Mouse (Mus musculus) intestine, embryonic 15.5 days (tissue): ENCODE results near the gene Smco3. TPM values are rescaled to one million over a fixed set of nuclear protein-coding genes. Genes with fewer than 3 reads are reported as not detected.

ENCODE experiments used
- ATAC-seq: fragments of 200-750 bp; cut with Nextera tagmentation; 2 replicates; pipeline ENCODE4 v1.8.0; 2017; ENCODE audit warnings: moderate TSS enrichment, moderate library complexity
- H3K27ac ChIP-seq: fragments of 300-500 bp; sonication (generic); 2 replicates; pipeline ENCODE4 v1.5.1; 2015; ENCODE audit warnings: mild to moderate bottlenecking, inconsistent platforms
- H3K27me3 ChIP-seq: fragments of 300-500 bp; sonication (generic); replicated peaks from 2 replicates; pipeline ENCODE4 v1.6.1; 2015; ENCODE audit warnings: inconsistent platforms
- H3K36me3 ChIP-seq: fragments of 300-500 bp; sonication (generic); 2 replicates; pipeline ENCODE4 v1.6.1; 2015; ENCODE audit warnings: inconsistent platforms
- H3K4me1 ChIP-seq: fragments of 300-500 bp; sonication (generic); replicated peaks from 2 replicates; pipeline ENCODE4 v1.6.1; 2015; ENCODE audit warnings: inconsistent platforms
- H3K4me2 ChIP-seq: fragments of 300-500 bp; sonication (generic); replicated peaks from 2 replicates; pipeline ENCODE4 v1.6.1; 2015; ENCODE audit warnings: mild to moderate bottlenecking, inconsistent platforms
- H3K4me3 ChIP-seq: fragments of 300-500 bp; sonication (generic); replicated peaks from 2 replicates; pipeline ENCODE4 v1.5.1; 2015; ENCODE audit warnings: inconsistent platforms
- H3K9ac ChIP-seq: fragments of 300-500 bp; sonication (generic); 2 replicates; pipeline ENCODE4 v1.6.1; 2015; ENCODE audit warnings: inconsistent platforms
- H3K9me3 ChIP-seq: fragments of 300-500 bp; sonication (generic); 2 replicates; pipeline ENCODE4 v1.6.1; 2016; ENCODE audit warnings: inconsistent platforms
- WGBS: fragments of 180-500 bp; shearing (Covaris S2); methylation state at CpG from one replicate; pipeline ENCODE4 v1.1.7; 2015; 5-methylcytosine and 5-hydroxymethylcytosine counted together
- polyA plus RNA-seq: library from polyadenylated mRNA; unstranded; fragments of >200 nt; fragmentation: Nextera tagmentation; extraction: Ambion mirVana; gene quantifications from 2 replicates; pipeline ENCODE4 v1.2.1, GENCODE M21; 2015

The Smco3 gene
- polyA plus RNA-seq, 1 experiment from 2014 or later = 3.4 TPM

GRCm38 (mm10) chr6:136857186-136857872 is 22.1 kb upstream of the Smco3 start, which contains the start of gene Art4:
Gene Art4, minus strand, starts transcription at chr6:136857733.
- 37% methylated on average over 18 of the region's 18 CpGs for WGBS
- Histone ChIP-seq H3K36me3 (no peaks in the 10 kb centered on the region), H3K4me2 (peak within 1 kb of the TSS; percentile 42), H3K9ac (no peak within 1 kb of the TSS), H3K4me3 (no peak within 1 kb of the TSS), H3K27ac (peak within 1 kb of the TSS; percentile 73), H3K9me3 (no peaks in the 10 kb centered on the region), H3K27me3 (no peaks in the 10 kb centered on the region), H3K4me1 (peaks cover 14% of the 10 kb centered on the region)
- peak; percentile 76 for ATAC-seq

DNA sequence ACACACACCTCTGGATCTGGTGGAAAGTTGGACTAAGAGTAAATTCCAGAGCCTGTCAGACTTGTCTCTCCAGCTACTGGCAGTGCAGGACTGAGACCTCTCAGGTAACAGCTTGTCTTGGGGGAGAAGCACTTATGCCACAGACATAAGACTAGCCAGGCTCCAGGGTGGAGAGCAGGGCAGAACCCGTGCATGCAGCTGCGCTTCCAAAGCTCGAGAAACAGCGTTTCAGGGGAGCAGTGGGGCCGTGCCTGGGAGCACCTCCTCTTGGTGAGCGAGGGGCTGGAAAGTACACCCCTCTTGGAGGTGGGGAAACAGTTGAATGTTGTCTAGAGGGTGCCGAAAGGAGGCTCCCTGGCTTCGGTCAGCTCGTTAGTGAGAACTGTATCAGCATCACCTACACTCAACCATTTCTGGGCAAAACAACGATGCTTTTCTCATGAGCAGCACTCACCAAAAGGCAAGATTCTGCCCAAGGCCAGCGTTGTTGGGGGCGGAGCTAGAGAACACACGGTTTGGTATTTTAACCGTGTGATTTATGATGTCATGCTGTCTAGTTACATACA is 20.9 kb upstream of the Smco3 start:
- Histone ChIP-seq H3K4me2 (peak overlapping the region; percentile 49), H3K9me3 (no peaks in the 10 kb centered on the region), H3K4me3 (peak overlapping the region; percentile 13)

GRCm38 (mm10) chr6:136855183-136855582 is 19.9 kb upstream of the Smco3 start:
- H3K9ac ChIP-seq = no peak overlapping the region
- WGBS = 67% methylated on average over 2 of the region's 2 CpGs
- no peak overlapping the region for H3K4me3 ChIP-seq
- no peaks in the 10 kb centered on the region for H3K36me3 ChIP-seq
- H3K4me1 ChIP-seq = peaks cover 14% of the 10 kb centered on the region
- no peaks in the 10 kb centered on the region for H3K27me3 ChIP-seq
- no peaks in the 10 kb centered on the region for H3K9me3 ChIP-seq
- H3K27ac ChIP-seq = no peak overlapping the region
- no peak for ATAC-seq
- H3K4me2 ChIP-seq = peak overlapping the region; percentile 49; the same call in 1 of the 2 replicates

More for the DNA sequence above, 20.9 kb upstream of the Smco3 start:
- Histone ChIP-seq H3K36me3 (no peaks in the 10 kb centered on the region), H3K27ac (0 out of 2 replicates have a peak overlapping the region, but pooled peaks have one; percentile 30), H3K27me3 (no peaks in the 10 kb centered on the region), H3K4me1 (peaks cover 14% of the 10 kb centered on the region), H3K9ac (no peak overlapping the region)
- ATAC-seq = peak; percentile 48
- WGBS = 34% methylated on average over 14 of the region's 14 CpGs

GRCm38 (mm10) chr6:136854361-136854781 is 19.1 kb upstream of the Smco3 start:
- no peak overlapping the region for H3K4me2 ChIP-seq
- peaks cover 14% of the 10 kb centered on the region for H3K4me1 ChIP-seq
- no peaks in the 10 kb centered on the region for H3K36me3 ChIP-seq
- ATAC-seq = no peak
- WGBS = 81% methylated on average over 11 of the region's 11 CpGs
- no peak overlapping the region for H3K9ac ChIP-seq
- no peaks in the 10 kb centered on the region for H3K9me3 ChIP-seq
- H3K27me3 ChIP-seq = no peaks in the 10 kb centered on the region
- no peak overlapping the region for H3K4me3 ChIP-seq
- H3K27ac ChIP-seq = no peak overlapping the region

DNA sequence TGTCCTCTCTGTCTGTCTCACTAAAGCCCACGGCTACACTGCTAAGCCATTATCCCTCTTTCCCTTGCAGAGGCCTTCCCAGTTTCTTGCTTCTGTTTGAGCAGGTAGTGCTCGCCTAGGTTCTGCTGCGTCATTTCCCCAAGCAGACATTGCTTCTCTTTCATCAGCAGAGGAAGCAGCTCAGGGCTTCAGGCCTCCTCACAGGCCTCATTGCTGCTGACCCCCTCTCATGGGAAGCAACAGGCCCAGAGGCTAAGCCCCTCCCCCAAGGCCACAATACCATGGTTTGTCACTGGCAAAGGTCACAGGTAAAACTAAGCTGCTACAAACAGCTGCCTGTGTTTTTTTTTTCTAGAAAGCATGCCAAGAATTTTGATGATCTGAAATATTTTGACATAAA is 17.5 kb upstream of the Smco3 start:
- no peak overlapping the region for H3K4me2 ChIP-seq
- H3K27me3 ChIP-seq = no peaks in the 10 kb centered on the region
- no peak for ATAC-seq
- H3K4me3 ChIP-seq = no peak overlapping the region
- no peak overlapping the region for H3K27ac ChIP-seq
- no peaks in the 10 kb centered on the region for H3K9me3 ChIP-seq
- 42% methylated on average over 3 of the region's 3 CpGs for WGBS
- H3K36me3 ChIP-seq = no peaks in the 10 kb centered on the region
- peaks cover 14% of the 10 kb centered on the region for H3K4me1 ChIP-seq
- H3K9ac ChIP-seq = no peak overlapping the region

DNA sequence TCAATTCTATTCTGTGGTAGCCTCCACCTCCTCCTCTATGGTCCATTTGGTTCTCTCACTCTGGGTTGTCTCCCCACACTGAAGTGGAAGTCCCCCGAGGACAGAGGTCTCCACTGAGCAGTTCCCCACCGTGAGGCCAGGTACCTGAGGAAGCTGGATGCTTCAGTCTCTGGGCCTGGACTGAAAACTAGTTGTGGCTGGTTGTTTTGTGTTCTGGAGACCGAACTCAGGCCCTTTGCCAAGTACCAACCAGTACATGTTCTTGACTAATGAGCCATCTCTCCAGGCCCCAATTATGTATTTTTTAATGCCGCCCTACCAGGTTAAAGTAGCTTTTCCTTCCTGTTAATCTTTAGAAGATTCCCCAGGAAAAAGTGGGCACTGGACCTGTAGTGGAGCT is 17.1 kb upstream of the Smco3 start:
- H3K36me3 ChIP-seq = no peaks in the 10 kb centered on the region
- WGBS = 78% methylated on average over 4 of the region's 4 CpGs
- no peak overlapping the region for H3K4me2 ChIP-seq
- H3K9ac ChIP-seq = no peak overlapping the region
- no peaks in the 10 kb centered on the region for H3K9me3 ChIP-seq
- no peak overlapping the region for H3K4me3 ChIP-seq
- peaks cover 10% of the 10 kb centered on the region for H3K4me1 ChIP-seq
- no peaks in the 10 kb centered on the region for H3K27me3 ChIP-seq
- H3K27ac ChIP-seq = no peak overlapping the region
- ATAC-seq = no peak

- Histone ChIP-seq H3K36me3 (no peaks in the 10 kb centered on the region), H3K27me3 (no peaks in the 10 kb centered on the region), H3K4me2 (no peak overlapping the region), H3K4me3 (no peak overlapping the region), H3K4me1 (no peaks in the 10 kb centered on the region), H3K9ac (no peak overlapping the region), H3K9me3 (no peaks in the 10 kb centered on the region), H3K27ac (no peak overlapping the region)
- no peak for ATAC-seq
- WGBS = 66% methylated on average over 6 of the region's 6 CpGs
Measured at GRCm38 (mm10) chr6:136850267-136850666, 15.0 kb upstream of the Smco3 start.

GRCm38 (mm10) chr6:136848971-136849370 is 13.7 kb upstream of the Smco3 start:
- H3K4me1 ChIP-seq = no peaks in the 10 kb centered on the region
- no peaks in the 10 kb centered on the region for H3K36me3 ChIP-seq
- no peak overlapping the region for H3K4me2 ChIP-seq
- no peak overlapping the region for H3K27ac ChIP-seq
- no peak for ATAC-seq
- WGBS = 89% methylated on average over 5 of the region's 5 CpGs
- H3K9me3 ChIP-seq = no peaks in the 10 kb centered on the region
- no peak overlapping the region for H3K9ac ChIP-seq
- no peak overlapping the region for H3K4me3 ChIP-seq
- H3K27me3 ChIP-seq = no peaks in the 10 kb centered on the region

GRCm38 (mm10) chr6:136848399-136848798 is 13.1 kb upstream of the Smco3 start:
- Histone ChIP-seq H3K4me1 (no peaks in the 10 kb centered on the region), H3K9me3 (no peaks in the 10 kb centered on the region), H3K4me3 (no peak overlapping the region), H3K4me2 (no peak overlapping the region), H3K27me3 (no peaks in the 10 kb centered on the region), H3K27ac (no peak overlapping the region), H3K9ac (no peak overlapping the region), H3K36me3 (no peaks in the 10 kb centered on the region)
- 79% methylated on average over 8 of the region's 8 CpGs for WGBS
- no peak for ATAC-seq

DNA sequence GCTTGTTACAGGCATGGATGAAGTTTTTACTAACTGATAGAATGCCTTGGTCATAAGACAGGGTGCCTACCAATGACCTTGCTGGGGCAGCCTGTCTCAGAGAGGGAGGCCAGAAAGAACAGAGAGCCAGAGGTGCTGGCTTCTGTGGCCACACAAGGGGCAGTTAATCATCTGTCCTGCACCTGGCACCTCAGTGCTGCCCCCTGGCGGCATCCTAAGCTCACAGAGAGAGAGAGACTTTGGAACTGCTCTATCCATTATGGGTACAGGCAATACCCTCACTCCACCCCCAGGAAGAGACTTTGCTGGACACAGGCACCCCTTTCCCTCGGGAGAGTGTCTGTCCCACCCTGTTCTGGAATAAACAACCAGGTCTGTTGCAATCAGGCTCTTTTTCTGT is 12.5 kb upstream of the Smco3 start:
- Histone ChIP-seq H3K27ac (no peak overlapping the region), H3K9me3 (no peaks in the 10 kb centered on the region), H3K4me1 (no peaks in the 10 kb centered on the region), H3K9ac (no peak overlapping the region), H3K36me3 (no peaks in the 10 kb centered on the region), H3K27me3 (no peaks in the 10 kb centered on the region), H3K4me2 (no peak overlapping the region), H3K4me3 (no peak overlapping the region)
- no peak for ATAC-seq
- WGBS = 13% methylated on average over 2 of the region's 2 CpGs

- 89% methylated on average over 3 of the region's 3 CpGs for WGBS
- no peak overlapping the region for H3K9ac ChIP-seq
- no peak overlapping the region for H3K27ac ChIP-seq
- H3K27me3 ChIP-seq = no peaks in the 10 kb centered on the region
- H3K4me2 ChIP-seq = no peak overlapping the region
- no peak for ATAC-seq
- no peaks in the 10 kb centered on the region for H3K4me1 ChIP-seq
- H3K36me3 ChIP-seq = no peaks in the 10 kb centered on the region
- H3K4me3 ChIP-seq = no peak overlapping the region
- no peaks in the 10 kb centered on the region for H3K9me3 ChIP-seq
Measured at GRCm38 (mm10) chr6:136847267-136847666, 12.0 kb upstream of the Smco3 start.

DNA sequence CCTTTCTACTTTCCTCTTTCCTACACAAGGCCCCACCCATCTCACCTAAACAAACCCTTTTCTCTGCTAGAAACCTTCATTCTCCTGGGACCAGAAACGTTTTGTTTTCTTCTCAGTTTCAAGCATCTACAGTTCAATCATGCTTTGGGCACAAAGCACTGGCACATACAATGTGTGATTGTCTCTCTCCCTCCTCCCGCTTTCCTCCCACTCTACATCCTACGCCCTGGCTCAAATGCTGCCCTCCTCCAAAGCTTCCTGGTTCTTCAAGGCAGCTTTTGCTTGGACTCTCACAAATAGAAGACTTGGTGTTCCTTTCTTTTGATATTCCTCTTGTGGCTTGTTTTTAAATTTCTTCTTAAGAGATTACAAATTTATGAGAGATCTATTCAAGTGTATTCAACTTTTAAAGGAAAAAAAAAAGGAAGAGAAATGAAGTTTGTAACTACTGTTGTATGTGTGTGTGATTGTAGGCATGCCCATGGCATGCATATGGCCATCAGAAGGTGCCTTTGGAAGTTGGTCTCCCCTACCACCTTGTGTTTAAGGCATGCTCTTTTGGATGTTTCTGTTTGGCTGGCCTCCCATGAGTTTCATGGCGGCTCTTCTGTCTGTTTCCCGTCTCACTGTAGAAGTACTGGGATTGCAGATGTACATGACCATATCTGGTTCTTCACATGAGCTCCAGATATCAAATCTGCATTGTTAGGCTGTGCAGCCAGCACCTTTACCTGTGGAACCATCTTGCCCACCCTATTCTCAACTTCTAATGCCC is 10.6 kb upstream of the Smco3 start:
- no peak overlapping the region for H3K27ac ChIP-seq
- H3K9me3 ChIP-seq = no peaks in the 10 kb centered on the region
- no peak overlapping the region for H3K9ac ChIP-seq
- no peak overlapping the region for H3K4me2 ChIP-seq
- H3K4me1 ChIP-seq = no peaks in the 10 kb centered on the region
- H3K36me3 ChIP-seq = no peaks in the 10 kb centered on the region
- no peak overlapping the region for H3K4me3 ChIP-seq
- 77% methylated on average over 5 of the region's 5 CpGs for WGBS
- H3K27me3 ChIP-seq = no peaks in the 10 kb centered on the region
- ATAC-seq = no peak
